Mouse (Mus musculus) brain, embryonic 14.5 days (tissue): ENCODE measurements around the gene Cldnd1.

Experiments used
- CTCF ChIP-seq: fragments of 200-500 bp; IDR thresholded peaks from 2 replicates; pipeline ENCODE4 v1.5.1; 2012; ENCODE audit warnings: inconsistent platforms, mild to moderate bottlenecking, moderate library complexity, borderline replicate concordance; ENCODE audit not compliant: insufficient read depth, insufficient read length; ENCODE audit errors: extremely low read depth
- POLR2A ChIP-seq: fragments of 200-500 bp; IDR thresholded peaks from 2 replicates; pipeline ENCODE4 v1.6.1; 2012; ENCODE audit warnings: mild to moderate bottlenecking, inconsistent platforms, borderline replicate concordance; ENCODE audit not compliant: poor library complexity, insufficient read depth, insufficient read length, severe bottlenecking; ENCODE audit errors: extremely low read depth

DNA sequence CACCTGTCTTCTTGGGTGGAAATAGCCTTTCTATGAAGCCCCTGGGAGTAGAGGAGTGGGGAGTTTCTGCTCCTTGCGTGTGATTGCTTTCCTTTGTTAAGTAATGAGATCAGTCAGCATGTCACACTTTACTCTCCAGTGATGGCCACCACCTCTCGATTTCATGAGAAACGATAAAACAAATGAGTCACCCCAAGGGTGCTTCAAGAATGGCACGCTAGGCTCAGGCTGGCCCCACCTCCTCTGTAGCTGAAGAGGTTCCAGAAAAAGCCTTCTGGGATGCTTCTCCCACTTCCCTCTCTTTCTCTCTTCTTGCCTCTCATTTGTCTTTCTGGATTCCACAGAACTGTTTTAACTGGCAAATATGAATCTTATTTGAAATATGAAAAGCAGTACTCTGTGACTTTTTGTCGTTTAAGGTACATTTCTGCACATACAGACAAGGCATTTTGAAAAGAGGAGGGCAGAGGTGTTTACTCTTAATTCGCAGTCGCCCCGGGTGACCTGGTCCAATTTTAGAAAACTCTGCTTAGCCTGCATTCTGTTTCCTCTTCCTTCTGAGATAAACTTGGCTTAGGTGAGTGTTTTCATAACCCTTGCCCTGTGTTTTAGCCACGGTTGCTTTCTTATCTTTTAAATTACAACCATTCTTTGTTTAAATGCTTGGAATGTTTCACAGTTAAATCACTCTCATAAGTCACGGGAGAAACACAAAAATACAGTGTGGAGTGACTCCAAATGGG, 24.2 kb upstream of the Cldnd1 start:
- no peak for TF ChIP-seq POLR2A
- no peak for TF ChIP-seq CTCF
